In genomic region chr16:32419517-32420483, GRCm38 (mm10) we compare ENCODE assay signal across 8 mouse cellular contexts. TPM values are rescaled to one million over a fixed set of nuclear protein-coding genes. Genes with fewer than 3 reads are reported as not detected.
A peak's percentile ranks its signal among the peaks of the same experiment; 100 is the strongest.
DNase-seq lines count a peak whose midpoint lies in the region; ATAC-seq and TF ChIP-seq lines count a peak whose summit lies in the region.

TSS of gene Tctex1d2 (plus strand) at chr16:32419702.

- in situ Hi-C loops in ES-E14 (cut with MboI; ENCODE audit: low sequenced_read_pairs in 2 of 2, unreplicated experiment in 2 of 2) = no loop called here

- WGBS in forebrain, embryonic 15.5 days = under 1% methylated on average over 45 of the region's 45 CpGs
- WGBS in lung, adult 2 months = under 1% methylated on average over 45 of the region's 45 CpGs

- peak within 1 kb of the TSS; percentile 59 for H3K27ac ChIP-seq in ES-E14 (ENCODE audit: insufficient read depth, low read depth, low read length, poor library complexity, severe bottlenecking)
- peak within 1 kb of the TSS; percentile 90 for H3K27ac ChIP-seq in forebrain, embryonic 15.5 days (replicated peaks)

- no peaks in the 10 kb centered on the region for H3K36me3 ChIP-seq in ES-E14 (ENCODE audit: control insufficient read depth, insufficient read depth, low read length, poor library complexity, severe bottlenecking)
- no peaks in the 10 kb centered on the region for H3K36me3 ChIP-seq in forebrain, embryonic 15.5 days

- TF ChIP-seq POLR2A in lung, adult 2 months (IDR thresholded peaks at IDR 0.05; ENCODE audit: borderline replicate concordance, extremely low read depth, low read depth, low read length) = peak; percentile 87; the same call in 1 of the 2 replicates

- no peaks in the 10 kb centered on the region; a peak in 1 of 4 replicates for H3K4me1 ChIP-seq in ES-E14 (ENCODE audit: control insufficient read depth in 2 of 2, insufficient read depth in 2 of 2, low read length in 2 of 2, poor library complexity in 1 of 2)
- peaks cover 14% of the 10 kb centered on the region for H3K4me1 ChIP-seq in forebrain, embryonic 15.5 days
- H3K4me1 ChIP-seq in lung, adult 2 months (ENCODE audit: control insufficient read depth, insufficient read depth, low read length) = peaks cover 3% of the 10 kb centered on the region; the same call in 1 of the 2 replicates

- peak; percentile 95 for ATAC-seq in forebrain, embryonic 15.5 days (replicated peaks)
- ATAC-seq in neutrophil, adult 5-6 weeks (ENCODE audit: extremely low read depth, insufficient number of reproducible peaks, low FRiP score, poor library complexity, severe bottlenecking) = peak; percentile 93

- H3K4me2 ChIP-seq in forebrain, embryonic 15.5 days (replicated peaks) = peak within 1 kb of the TSS; percentile 71

- H3K9me3 ChIP-seq in ES-E14 (ENCODE audit: control insufficient read depth, insufficient read depth, low read depth, low read length) = no peaks in the 10 kb centered on the region
- H3K9me3 ChIP-seq in forebrain, embryonic 15.5 days = no peaks in the 10 kb centered on the region

- H3K27me3 ChIP-seq in forebrain, embryonic 15.5 days = no peaks in the 10 kb centered on the region

- intact Hi-C loops in heart, postnatal 25 days (cut with DNase I) = no loop called here

- no peak for TF ChIP-seq CTCF in lung, adult 2 months (IDR thresholded peaks at IDR 0.05; ENCODE audit: insufficient read depth, low read length)

- DNase-seq in ES-E14 (ENCODE audit: low read depth, low spot score) = peak; percentile 93
- peak; percentile 95 for DNase-seq in cerebellum, adult 11-12 months
- DNase-seq in heart, postnatal 25 days (ENCODE audit: low spot score) = peak; percentile 95
- peak; percentile 85 to 94 for DNase-seq in layer of hippocampus, adult 18-20 months (ENCODE audit: low spot score in 2 of 2)
- DNase-seq in lung, adult 2 months = peak; percentile 90
- peak; percentile 84 to 90 for DNase-seq in thymus, adult 18-20 months

- peak within 1 kb of the TSS; percentile 73 for H3K9ac ChIP-seq in ES-E14 (ENCODE audit: insufficient read depth, low read depth, low read length, poor library complexity, severe bottlenecking)
- peak within 1 kb of the TSS; percentile 82 for H3K9ac ChIP-seq in forebrain, embryonic 15.5 days (replicated peaks)

- H3K4me3 ChIP-seq in ES-E14 (ENCODE audit: insufficient read depth in 1 of 2, low read depth in 1 of 2, low read length in 2 of 2, poor library complexity in 1 of 2, severe bottlenecking in 1 of 2) = peak within 1 kb of the TSS; percentile 83
- H3K4me3 ChIP-seq in forebrain, embryonic 15.5 days = peak within 1 kb of the TSS; percentile 75
- peak within 1 kb of the TSS; percentile 99 for H3K4me3 ChIP-seq in lung, adult 2 months (replicated peaks; ENCODE audit: extremely low read depth, low read depth, low read length)

TF ChIP-seq in ES-E14, 5 proteins besides CTCF, POLR2A, EP300 and RAD21:
- TF ChIP-seq HCFC1 (IDR thresholded peaks at IDR 0.05; ENCODE audit: borderline replicate concordance, insufficient read depth, low read length) (0 out of 2 replicates have a peak, but pooled peaks have one; percentile 14), CHD2 (IDR thresholded peaks at IDR 0.05; ENCODE audit: low read depth, low read length) (no peak)

RNA-seq across cellular contexts. Expression of gene Tctex1d2, which starts in this region (rescaled TPM):
- total RNA-seq in ES-E14 (2012; rRNA removed) = 9.1 and 9.5 TPM in 2 replicates
- 33.8 and 34.2 TPM in 2 replicates for polyA plus RNA-seq in forebrain, embryonic 15.5 days (2015; fragmentation: Nextera tagmentation; extraction: Ambion mirVana)
- total RNA-seq in heart, postnatal 25 days (2021) = 1 to 10 TPM; 7.4 to 8.0 TPM
- total RNA-seq in layer of hippocampus, adult 18-20 months (2021) = 10 to 100 TPM; 11.9 to 15.5 TPM
- polyA plus RNA-seq in lung, adult 2 months (2012; rRNA removed) = 3.3 and 5.5 TPM in 2 replicates
- total RNA-seq in neutrophil, adult 5-6 weeks (2017) = 44.0 and 46.0 TPM in 2 replicates

Comparison
In these comparisons a context has a peak if more than half of its experiments do, and no peak if none do; other contexts are left out.
1. Peak in every context shown above with its lines: DNase-seq, ATAC-seq, H3K4me3 ChIP-seq and H3K27ac ChIP-seq.